Mouse (Mus musculus): Measurements from ENCODE around the gene Gucy2d. TPM values are rescaled to one million over a fixed set of nuclear protein-coding genes. Genes with fewer than 3 reads are reported as not detected.

Gene Gucy2d
- polyA plus RNA-seq, 1 experiment: not detected

DNA sequence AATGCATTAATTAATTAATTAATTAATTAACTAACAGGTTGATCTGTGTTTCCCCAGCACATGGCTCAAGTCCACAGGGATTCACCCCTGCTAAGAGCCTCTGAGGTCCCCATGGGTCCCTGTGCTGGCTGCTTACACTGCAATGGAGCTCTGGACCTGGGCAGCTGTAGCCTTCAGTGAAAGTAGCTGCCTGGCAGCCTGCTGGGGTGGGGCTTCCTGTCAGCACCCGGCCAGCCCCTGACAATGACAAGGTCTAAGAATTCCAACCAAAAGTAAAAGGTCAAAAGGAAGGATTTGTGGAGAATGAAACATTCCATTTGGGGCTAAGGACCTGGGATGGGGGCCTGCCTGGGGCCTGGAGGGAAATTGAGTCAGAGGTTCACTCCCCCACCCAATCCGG lies 53.1 kb downstream of the Gucy2d start:
- TF ChIP-seq GATA1 (IDR thresholded peaks at IDR 0.05; ENCODE audit: low read length): no peak

GRCm38 (mm10) chr7:98493901-98494480 lies 53.8 kb downstream of the Gucy2d start:
- no peak for TF ChIP-seq GATA1 (IDR thresholded peaks at IDR 0.05; ENCODE audit: low read length)

DNA sequence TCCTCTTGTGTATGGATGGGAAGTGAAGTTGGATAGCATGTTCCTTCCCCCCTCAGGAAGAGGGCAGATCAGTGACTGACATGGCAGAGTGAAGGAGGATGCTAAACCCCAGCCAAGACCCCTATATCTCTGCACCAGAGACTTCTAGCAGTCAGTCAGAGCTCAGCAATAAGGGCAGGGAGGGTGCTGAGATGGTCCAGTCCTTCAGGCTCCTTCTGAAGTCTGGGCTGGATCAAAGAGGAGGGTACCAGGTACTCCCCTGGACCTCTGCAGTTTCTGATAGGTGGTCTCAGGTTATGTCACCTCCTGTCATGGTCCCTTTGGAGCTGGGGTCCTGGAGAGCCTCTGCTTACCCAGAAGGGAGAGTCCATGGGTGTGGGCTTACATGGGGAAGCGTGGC lies 55.4 kb downstream of the Gucy2d start:
- no peak for TF ChIP-seq GATA1 (IDR thresholded peaks at IDR 0.05; ENCODE audit: low read length)

- no peak for TF ChIP-seq GATA1 (IDR thresholded peaks at IDR 0.05; ENCODE audit: low read length)
Measured at GRCm38 (mm10) chr7:98497451-98497850, 57.2 kb downstream of the Gucy2d start.

DNA sequence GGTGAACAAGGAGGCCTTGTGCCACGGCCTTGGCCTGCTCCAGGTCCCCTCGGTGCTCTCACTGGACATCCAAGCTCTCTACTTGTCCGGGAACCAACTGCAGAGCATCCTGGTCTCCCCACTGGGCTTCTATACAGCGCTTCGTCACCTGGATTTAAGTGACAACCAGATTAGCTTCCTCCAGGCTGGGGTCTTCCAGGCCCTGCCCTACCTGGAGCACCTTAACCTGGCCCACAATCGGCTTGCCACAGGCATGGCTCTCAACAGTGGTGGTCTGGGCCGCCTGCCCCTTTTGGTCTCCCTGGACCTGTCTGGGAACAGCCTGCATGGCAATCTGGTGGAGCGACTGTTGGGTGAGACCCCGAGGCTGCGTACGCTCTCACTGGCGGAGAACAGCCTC lies 57.9 kb downstream of the Gucy2d start:
- TF ChIP-seq GATA1 (IDR thresholded peaks at IDR 0.05; ENCODE audit: low read length): no peak

DNA sequence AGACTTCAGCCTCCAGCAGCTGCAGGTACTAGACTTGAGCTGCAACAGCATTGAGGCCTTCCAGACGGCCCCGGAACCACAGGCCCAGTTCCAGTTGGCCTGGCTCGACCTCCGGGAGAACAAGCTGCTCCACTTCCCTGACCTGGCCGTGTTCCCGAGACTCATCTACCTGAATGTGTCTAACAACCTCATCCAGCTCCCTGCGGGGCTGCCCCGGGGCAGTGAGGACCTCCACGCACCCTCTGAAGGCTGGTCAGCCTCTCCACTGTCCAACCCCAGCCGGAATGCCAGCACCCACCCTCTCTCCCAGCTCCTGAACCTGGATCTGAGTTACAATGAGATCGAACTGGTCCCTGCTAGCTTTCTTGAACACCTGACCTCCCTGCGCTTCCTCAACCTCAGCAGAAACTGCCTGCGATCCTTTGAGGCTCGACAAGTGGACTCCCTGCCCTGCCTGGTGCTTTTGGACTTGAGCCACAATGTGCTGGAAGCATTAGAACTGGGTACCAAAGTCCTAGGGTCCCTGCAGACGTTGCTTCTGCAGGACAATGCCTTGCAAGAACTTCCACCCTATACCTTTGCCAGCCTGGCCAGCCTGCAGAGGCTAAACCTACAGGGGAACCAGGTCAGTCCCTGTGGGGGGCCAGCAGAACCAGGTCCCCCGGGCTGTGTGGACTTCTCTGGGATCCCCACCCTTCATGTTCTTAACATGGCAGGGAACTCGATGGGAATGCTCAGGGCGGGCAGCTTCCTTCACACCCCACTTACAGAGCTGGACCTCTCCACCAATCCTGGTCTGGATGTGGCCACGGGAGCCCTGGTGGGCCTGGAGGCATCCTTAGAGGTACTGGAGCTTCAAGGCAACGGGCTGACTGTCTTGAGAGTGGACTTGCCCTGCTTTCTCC lies 58.7 kb downstream of the Gucy2d start:
- TF ChIP-seq GATA1 (IDR thresholded peaks at IDR 0.05; ENCODE audit: low read length): no peak

DNA sequence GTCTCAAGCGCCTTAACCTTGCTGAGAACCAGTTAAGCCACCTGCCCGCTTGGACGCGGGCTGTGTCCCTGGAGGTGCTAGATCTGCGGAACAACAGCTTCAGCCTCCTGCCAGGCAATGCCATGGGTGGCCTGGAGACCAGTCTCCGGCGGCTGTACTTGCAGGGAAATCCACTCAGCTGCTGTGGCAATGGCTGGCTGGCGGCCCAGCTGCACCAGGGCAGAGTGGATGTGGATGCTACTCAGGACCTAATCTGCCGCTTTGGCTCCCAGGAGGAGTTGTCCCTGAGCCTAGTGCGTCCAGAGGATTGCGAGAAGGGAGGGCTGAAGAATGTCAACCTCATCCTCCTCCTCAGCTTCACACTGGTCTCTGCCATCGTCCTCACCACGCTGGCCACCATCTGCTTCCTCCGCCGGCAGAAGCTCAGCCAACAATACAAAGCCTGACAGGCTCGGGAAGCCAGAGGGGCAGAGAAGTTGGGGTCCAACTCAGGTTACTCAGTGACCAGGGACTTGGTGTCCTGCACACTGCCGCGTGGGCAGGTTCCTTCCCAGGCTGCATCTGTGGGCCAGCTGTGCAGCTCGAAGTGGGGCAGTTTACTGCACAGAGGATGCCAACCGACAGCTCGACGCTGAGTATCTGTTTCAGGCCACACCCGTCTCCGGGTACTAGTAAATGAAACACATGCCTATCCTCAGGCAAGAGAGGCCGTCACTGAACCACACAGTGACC lies 59.5 kb downstream of the Gucy2d start:
- TF ChIP-seq GATA1 (IDR thresholded peaks at IDR 0.05; ENCODE audit: low read length): no peak

DNA sequence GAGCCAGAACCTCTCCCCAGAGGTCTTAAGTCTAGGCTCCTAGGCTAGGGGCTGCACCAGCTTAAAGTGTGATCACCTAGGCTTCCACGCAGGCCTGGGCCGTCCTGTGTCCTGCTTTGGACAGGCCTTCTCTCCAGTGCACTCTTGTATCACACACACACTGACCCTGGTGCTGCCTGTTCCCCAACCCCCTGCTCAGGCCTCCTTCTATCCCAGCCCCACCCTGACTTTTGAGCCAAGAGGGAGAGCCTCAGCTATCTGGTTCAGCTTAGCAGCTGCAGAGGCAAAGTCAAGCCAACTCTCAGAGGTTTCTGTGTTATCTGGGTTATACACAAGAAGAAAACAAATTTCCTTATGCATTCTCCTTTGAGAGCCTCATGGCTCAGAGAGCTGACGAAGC lies 60.3 kb downstream of the Gucy2d start:
- no peak for TF ChIP-seq GATA1 (IDR thresholded peaks at IDR 0.05; ENCODE audit: low read length)

DNA sequence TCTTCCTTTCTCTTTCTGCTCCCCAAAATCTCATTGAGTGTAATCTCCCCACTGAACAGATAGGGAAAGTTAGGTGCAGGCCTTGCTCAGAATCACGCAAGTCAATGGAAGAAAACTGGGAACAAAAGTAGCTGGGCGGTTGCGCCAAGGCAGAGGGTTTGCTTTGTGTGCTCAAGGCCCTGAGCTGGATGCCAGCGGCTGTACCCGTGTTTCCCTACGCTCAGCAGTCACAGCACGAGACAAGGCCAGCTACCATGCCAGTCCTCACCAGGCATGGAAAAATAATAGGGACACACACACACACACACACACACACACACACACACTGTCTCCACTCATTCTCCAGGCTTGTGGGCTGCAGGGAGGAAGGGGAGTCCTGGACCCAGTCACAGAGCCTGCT lies 60.9 kb downstream of the Gucy2d start:
- no peak for TF ChIP-seq GATA1 (IDR thresholded peaks at IDR 0.05; ENCODE audit: low read length)

DNA sequence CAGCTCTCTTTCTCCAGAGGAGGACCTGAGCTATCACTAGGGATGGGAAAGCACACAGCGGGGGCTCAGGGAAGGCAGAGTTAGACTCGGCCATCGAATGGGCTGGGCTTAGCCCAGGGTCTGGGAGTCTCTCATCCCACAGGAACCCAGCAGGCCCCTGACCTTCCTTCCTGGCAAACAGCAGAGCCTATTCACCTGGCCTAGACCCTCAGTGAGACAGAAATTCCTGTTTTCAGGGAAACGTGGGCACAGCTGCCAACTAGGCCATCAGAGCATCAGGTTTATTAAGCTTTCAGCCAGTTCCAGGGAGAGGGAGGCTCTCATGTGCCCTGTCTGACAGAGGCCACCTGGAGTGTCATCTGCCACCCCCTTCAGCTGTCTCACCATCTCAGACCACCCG lies 62.7 kb downstream of the Gucy2d start:
- TF ChIP-seq GATA1 (IDR thresholded peaks at IDR 0.05; ENCODE audit: low read length): no peak

GRCm38 (mm10) chr7:98503951-98504647 lies 63.9 kb downstream of the Gucy2d start:
- no peak for TF ChIP-seq GATA1 (IDR thresholded peaks at IDR 0.05; ENCODE audit: low read length)

- no peak for TF ChIP-seq GATA1 (IDR thresholded peaks at IDR 0.05; ENCODE audit: low read length)
Measured at GRCm38 (mm10) chr7:98504726-98505314, 64.6 kb downstream of the Gucy2d start.

DNA sequence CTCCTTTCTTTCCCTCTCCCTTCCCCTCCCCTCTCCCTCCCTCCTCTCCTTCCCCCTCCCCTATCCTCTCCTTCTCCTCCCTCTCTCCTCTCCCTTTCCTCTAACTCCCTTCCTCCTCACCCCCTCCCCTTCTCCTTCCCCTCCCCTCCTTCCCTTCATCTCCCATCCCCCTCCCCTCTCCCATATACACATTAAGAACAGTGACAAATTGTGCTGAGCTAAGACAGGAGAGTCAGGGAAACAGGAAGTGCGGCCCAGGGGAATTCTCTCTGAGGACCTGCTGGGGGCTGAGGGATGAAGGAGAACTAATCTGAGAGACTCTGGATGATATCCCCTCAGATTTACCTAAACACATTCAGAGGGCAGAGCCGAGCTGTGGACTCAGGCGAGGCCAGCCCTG lies 65.4 kb downstream of the Gucy2d start:
- no peak for TF ChIP-seq GATA1 (IDR thresholded peaks at IDR 0.05; ENCODE audit: low read length)

- TF ChIP-seq GATA1 (IDR thresholded peaks at IDR 0.05; ENCODE audit: low read length): no peak
Measured at GRCm38 (mm10) chr7:98510961-98511958, 71.0 kb downstream of the Gucy2d start.

Data from G1E-ER4 (cell line).